Mouse (Mus musculus) intestine, embryonic 14.5 days (tissue): ENCODE measurements around the gene Pdlim5. TPM values are rescaled to one million over a fixed set of nuclear protein-coding genes. Genes with fewer than 3 reads are reported as not detected.

Experiments
- ATAC-seq: fragments of 200-750 bp; cut with Nextera tagmentation; replicated peaks from 2 replicates; pipeline ENCODE4 v1.8.0; 2017; ENCODE audit warnings: low read depth, moderate number of reproducible peaks, moderate TSS enrichment, moderate library complexity; ENCODE audit not compliant: low FRiP score, low TSS enrichment
- DNase-seq: peaks from one replicate; pipeline ENCODE4 v3.0.0-alpha.2; 2018; ENCODE audit warnings: low spot score
- H3K27ac ChIP-seq: fragments of 300-500 bp; sonication (generic); 2 replicates; pipeline ENCODE4 v1.5.1; 2014; ENCODE audit warnings: low read depth, mild to moderate bottlenecking, control low read depth
- H3K27me3 ChIP-seq: fragments of 300-500 bp; sonication (generic); replicated peaks from 2 replicates; pipeline ENCODE4 v1.6.1; 2014; ENCODE audit warnings: low read length, control low read depth; ENCODE audit not compliant: control insufficient read depth, insufficient read depth
- H3K36me3 ChIP-seq: fragments of 300-500 bp; sonication (generic); 2 replicates; pipeline ENCODE4 v1.6.1; 2014; ENCODE audit warnings: low read length, control low read depth; ENCODE audit not compliant: control insufficient read depth, insufficient read depth
- H3K4me1 ChIP-seq: fragments of 300-500 bp; sonication (generic); replicated peaks from 2 replicates; pipeline ENCODE4 v1.6.1; 2014; ENCODE audit warnings: low read length, control low read depth, mixed read lengths; ENCODE audit not compliant: control insufficient read depth, insufficient read depth
- H3K4me2 ChIP-seq: fragments of 300-500 bp; sonication (generic); 2 replicates; pipeline ENCODE4 v1.6.1; 2014; ENCODE audit warnings: low read length
- H3K4me3 ChIP-seq: fragments of 300-500 bp; sonication (generic); 2 replicates; pipeline ENCODE4 v1.5.1; 2014; ENCODE audit warnings: low read depth, low read length, control low read depth, mixed read lengths
- H3K9ac ChIP-seq: fragments of 300-500 bp; sonication (generic); 2 replicates; pipeline ENCODE4 v1.6.1; 2014; ENCODE audit warnings: mild to moderate bottlenecking, low read length
- H3K9me3 ChIP-seq: fragments of 300-500 bp; sonication (generic); 2 replicates; pipeline ENCODE4 v1.6.1; 2016; ENCODE audit warnings: low read length, control low read depth; ENCODE audit not compliant: control insufficient read depth
- WGBS: fragments of 180-500 bp; shearing (Covaris S2); extraction: QIAGEN DNeasy Blood & Tissue Kit; methylation state at CpG from one replicate; pipeline ENCODE4 v1.1.7; 2014; 5-methylcytosine and 5-hydroxymethylcytosine counted together
- polyA plus RNA-seq: library from polyadenylated mRNA; unstranded; fragments of >200 nt; fragmentation: Nextera tagmentation; extraction: Ambion mirVana; gene quantifications from 2 replicates; pipeline ENCODE4 v1.2.1, GENCODE M21; 2014

Pdlim5 gene
- polyA plus RNA-seq, 1 experiment from 2014 or later = 33.2 TPM

DNA sequence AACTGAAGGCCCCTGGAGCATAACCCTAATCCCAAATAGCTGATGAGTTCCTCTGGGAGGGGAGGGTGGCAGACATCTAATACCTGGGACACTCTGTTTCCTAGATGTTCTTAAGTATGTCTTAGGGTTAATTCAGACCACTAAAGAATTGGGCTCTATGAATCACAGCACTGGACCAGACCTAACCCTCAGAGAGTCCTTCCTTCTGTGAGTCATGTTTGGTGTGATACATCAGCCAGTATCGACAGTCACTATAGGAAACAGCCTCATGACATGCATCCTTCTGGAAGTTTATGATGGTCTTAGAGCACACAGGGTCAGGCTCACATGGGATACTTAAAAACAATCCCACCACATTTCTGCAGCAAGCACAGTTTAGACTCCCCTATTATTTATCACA is 143.4 kb downstream of the Pdlim5 start:
- WGBS = 90% methylated on average over 1 of the region's 1 CpGs
- no peak for ATAC-seq

DNA sequence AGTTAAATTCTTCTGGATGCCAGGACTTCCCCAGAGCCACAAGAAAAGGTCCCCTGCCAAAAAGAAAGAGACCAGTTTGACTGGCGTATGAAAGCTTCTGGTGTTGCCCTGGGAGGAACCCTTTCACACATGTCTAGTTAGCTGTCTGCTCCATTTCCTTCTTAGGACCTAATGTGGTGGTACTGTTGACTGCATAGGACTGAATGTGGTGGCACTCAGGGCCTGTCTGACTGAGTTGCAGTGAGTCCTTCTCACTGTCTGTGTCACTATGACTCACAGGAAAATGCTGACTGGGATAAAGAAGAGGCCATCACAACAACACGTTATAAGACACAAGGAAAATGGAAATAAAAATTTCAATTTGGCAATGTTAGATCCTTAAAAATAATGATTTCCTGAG is 146.0 kb downstream of the Pdlim5 start:
- 89% methylated on average over 2 of the region's 2 CpGs for WGBS
- no peaks in the 10 kb centered on the region for H3K27me3 ChIP-seq
- H3K9ac ChIP-seq = no peak overlapping the region
- H3K4me1 ChIP-seq = no peaks in the 10 kb centered on the region
- ATAC-seq (no peak), DNase-seq (no peak)
- no peak overlapping the region for H3K4me2 ChIP-seq
- H3K4me3 ChIP-seq = no peak overlapping the region
- H3K36me3 ChIP-seq = 0 out of 2 replicates have a peak, but pooled peaks cover 3% of the 10 kb centered on the region
- H3K27ac ChIP-seq = no peak overlapping the region
- no peaks in the 10 kb centered on the region for H3K9me3 ChIP-seq

More for the DNA sequence above, 143.4 kb downstream of the Pdlim5 start:
- H3K27me3 ChIP-seq = no peaks in the 10 kb centered on the region
- no peak overlapping the region for H3K9ac ChIP-seq
- DNase-seq = no peak
- no peak overlapping the region for H3K4me3 ChIP-seq
- H3K4me2 ChIP-seq = no peak overlapping the region
- no peaks in the 10 kb centered on the region for H3K4me1 ChIP-seq
- H3K27ac ChIP-seq = no peak overlapping the region
- H3K9me3 ChIP-seq = no peaks in the 10 kb centered on the region
- H3K36me3 ChIP-seq = no peaks in the 10 kb centered on the region

DNA sequence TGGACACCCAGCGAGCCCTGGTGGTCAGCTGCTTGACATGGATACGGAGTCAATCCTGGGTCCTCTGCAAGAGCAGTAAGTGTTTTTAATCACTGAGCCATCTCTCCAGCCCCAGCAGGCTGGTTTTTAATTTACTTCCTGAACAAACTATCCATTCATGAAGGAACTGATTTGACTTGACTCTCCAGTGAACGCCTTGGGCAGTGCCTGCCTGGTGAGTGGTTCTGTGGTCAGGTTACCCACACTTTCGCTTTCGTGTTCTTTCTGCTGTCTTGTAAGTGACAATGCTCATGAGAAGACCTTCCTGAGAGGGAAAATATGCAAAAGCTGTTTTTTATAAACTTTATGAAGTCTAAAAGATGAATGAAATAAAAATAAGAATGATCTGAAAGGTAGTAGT is 152.2 kb downstream of the Pdlim5 start:
- Histone ChIP-seq H3K4me2 (no peak overlapping the region), H3K27ac (no peak overlapping the region), H3K4me3 (no peak overlapping the region), H3K27me3 (no peaks in the 10 kb centered on the region), H3K36me3 (0 out of 2 replicates have a peak, but pooled peaks cover 6% of the 10 kb centered on the region), H3K9me3 (no peaks in the 10 kb centered on the region), H3K4me1 (no peaks in the 10 kb centered on the region), H3K9ac (no peak overlapping the region)
- ATAC-seq (no peak), DNase-seq (no peak)
- WGBS = 86% methylated on average over 5 of the region's 5 CpGs

DNA sequence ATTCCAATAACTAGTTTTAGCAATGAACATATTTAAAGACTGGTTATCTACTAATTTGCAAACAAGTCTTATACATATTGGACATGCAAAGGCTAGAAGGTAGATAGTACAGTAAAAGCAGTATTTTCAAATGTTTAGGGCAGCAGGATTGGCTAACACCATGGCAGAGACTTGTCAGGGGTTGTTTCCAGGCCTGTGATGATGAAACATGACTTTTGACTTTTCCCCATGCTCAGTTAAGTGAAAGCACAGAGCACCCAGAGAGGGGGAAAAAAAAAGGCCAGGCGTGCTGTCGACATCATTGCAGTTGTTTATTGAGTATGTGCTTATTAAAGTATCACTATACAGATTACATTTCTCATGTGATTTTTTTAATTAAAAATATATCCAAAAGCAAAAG is 156.2 kb downstream of the Pdlim5 start:
- H3K27me3 ChIP-seq = no peaks in the 10 kb centered on the region
- DNase-seq (no peak), ATAC-seq (no peak)
- H3K4me2 ChIP-seq = no peak overlapping the region
- H3K4me1 ChIP-seq = no peaks in the 10 kb centered on the region
- no peaks in the 10 kb centered on the region for H3K9me3 ChIP-seq
- H3K36me3 ChIP-seq = 0 out of 2 replicates have a peak, but pooled peaks cover 3% of the 10 kb centered on the region
- no peak overlapping the region for H3K9ac ChIP-seq
- no peak overlapping the region for H3K27ac ChIP-seq
- WGBS = 90% methylated on average over 2 of the region's 2 CpGs
- H3K4me3 ChIP-seq = no peak overlapping the region

DNA sequence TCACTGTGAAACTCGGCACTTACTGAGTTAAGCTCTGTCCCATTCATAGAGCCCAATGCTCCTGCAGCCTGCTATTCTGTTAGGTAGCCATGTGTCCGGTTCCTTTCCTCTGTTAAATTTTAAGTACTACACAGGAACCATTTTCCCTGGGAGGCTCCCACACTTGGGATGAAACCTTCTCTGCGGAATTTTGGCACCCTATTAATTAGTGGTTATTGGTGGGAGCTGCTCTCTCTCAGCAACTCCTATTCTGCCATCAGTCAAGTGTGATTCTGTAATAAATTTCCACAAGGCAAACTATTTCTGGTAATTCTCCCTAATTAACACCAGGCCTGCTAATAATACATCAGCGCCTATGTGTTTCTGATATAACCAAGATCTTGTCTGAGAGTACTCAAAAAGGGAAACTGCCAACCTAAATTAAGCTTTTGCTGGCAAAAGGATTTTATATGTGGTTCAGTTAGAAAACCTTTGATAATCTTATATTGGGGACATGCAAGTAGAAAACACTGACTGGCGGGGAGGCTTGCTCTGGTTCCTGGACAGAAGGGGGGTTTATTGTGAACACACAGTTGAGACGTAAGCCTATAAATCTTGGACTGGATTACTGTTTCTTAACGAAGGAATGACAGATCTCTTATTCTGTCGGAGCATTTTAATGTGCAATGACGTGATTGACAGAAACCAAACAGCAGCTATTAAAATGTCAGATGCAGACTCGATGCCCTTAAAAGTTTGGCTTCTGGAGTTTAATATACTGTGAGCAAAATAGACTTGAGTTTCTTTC is 157.0 kb downstream of the Pdlim5 start:
- Histone ChIP-seq H3K4me2 (no peak overlapping the region), H3K9me3 (no peaks in the 10 kb centered on the region), H3K27me3 (no peaks in the 10 kb centered on the region), H3K4me1 (no peaks in the 10 kb centered on the region), H3K9ac (no peak overlapping the region), H3K4me3 (no peak overlapping the region), H3K36me3 (no peaks in the 10 kb centered on the region), H3K27ac (no peak overlapping the region)
- no peak for ATAC-seq
- WGBS = 81% methylated on average over 10 of the region's 10 CpGs
- no peak for DNase-seq

DNA sequence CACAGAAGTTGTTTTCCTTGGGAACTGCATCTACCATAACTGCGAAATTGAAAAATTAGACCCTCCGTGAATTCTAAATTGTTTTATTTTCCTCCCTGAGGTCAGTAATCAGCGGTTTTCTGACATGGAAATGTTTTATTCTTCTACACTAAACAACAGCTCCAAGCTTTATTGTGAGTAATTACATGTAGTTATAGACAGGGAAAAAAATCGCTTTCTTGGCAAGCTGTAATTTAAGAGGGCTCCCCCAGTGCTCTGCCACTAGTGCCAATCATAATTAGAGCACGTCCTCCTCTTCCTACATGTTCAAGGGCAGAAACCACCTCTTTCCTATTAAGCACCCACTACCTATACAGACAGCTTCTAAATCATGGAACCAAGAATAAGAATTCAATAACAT is 157.9 kb downstream of the Pdlim5 start:
- no peaks in the 10 kb centered on the region for H3K27me3 ChIP-seq
- no peaks in the 10 kb centered on the region for H3K4me1 ChIP-seq
- no peak overlapping the region for H3K4me2 ChIP-seq
- DNase-seq = no peak
- H3K9ac ChIP-seq = no peak overlapping the region
- 84% methylated on average over 5 of the region's 5 CpGs for WGBS
- H3K27ac ChIP-seq = no peak overlapping the region
- H3K4me3 ChIP-seq = no peak overlapping the region
- no peaks in the 10 kb centered on the region for H3K36me3 ChIP-seq
- ATAC-seq = no peak
- H3K9me3 ChIP-seq = no peaks in the 10 kb centered on the region

DNA sequence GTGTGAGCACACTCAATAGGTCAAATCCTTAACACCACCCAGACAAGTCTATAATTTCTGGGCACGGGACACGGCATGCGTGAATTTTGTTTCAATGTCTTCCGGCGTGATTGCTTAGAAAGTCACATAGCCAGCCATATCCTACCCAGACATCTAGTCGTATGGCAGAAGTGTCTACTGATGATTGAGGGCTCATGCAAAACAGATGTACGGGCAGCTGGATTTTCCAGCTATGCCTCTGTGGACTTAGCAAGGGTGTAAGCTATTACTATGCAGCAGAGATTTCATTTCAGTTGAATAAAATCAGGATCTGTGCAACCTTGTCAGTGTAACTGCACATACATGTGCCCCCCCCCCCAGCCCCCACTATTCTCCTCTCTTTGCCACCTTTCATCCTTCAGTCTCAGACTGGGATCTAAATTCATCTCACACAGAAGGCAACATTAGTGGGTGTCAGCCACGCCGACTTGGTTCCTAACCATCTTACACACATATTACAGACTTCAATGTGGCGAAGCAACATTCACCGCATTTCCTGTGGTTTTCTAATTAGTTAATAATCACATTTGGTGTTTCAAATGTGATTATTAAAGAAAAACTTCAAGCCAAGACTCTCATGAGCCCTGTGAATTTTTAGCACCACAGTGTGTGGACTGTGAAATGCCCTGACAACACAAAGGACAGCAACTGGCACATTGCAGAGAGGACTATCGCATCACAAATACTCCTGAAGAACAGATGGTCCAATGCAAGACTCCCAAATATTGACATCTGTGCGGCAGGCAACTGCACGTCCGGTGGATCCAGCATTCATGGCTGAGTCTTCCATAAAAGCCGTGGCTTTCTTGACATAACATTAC is 161.7 kb downstream of the Pdlim5 start:
- H3K4me3 ChIP-seq = no peak overlapping the region
- no peak for DNase-seq
- no peak overlapping the region for H3K4me2 ChIP-seq
- H3K27me3 ChIP-seq = no peaks in the 10 kb centered on the region
- WGBS = 84% methylated on average over 16 of the region's 16 CpGs
- no peak overlapping the region for H3K9ac ChIP-seq
- no peaks in the 10 kb centered on the region for H3K9me3 ChIP-seq
- no peaks in the 10 kb centered on the region for H3K36me3 ChIP-seq
- no peaks in the 10 kb centered on the region for H3K4me1 ChIP-seq
- H3K27ac ChIP-seq = no peak overlapping the region
- ATAC-seq = no peak

DNA sequence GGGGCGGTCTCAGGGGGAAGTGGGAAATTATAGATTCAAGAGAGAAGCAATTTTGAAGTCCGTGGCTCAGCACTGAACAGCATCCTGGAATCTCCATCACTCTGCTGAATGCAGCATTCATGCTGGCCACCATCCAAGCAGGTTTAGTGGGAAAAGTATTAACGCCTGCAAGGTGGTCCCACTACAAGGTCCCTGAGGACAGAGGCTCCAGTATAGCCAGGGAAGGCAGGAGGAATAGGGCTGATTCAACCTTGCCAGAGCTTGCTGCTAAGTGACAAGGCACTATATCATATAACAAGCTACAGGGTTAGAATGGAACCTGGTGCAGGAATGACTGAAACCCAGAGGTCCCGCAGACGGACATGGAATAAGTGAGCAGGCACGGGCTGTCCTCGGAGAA is 166.8 kb downstream of the Pdlim5 start:
- peak; percentile 42 for DNase-seq
- H3K27me3 ChIP-seq = no peaks in the 10 kb centered on the region
- H3K27ac ChIP-seq = no peak overlapping the region
- no peak overlapping the region for H3K4me2 ChIP-seq
- no peak overlapping the region for H3K9ac ChIP-seq
- ATAC-seq = no peak
- H3K4me1 ChIP-seq = no peaks in the 10 kb centered on the region
- 90% methylated on average over 7 of the region's 7 CpGs for WGBS
- H3K4me3 ChIP-seq = no peak overlapping the region
- H3K9me3 ChIP-seq = no peaks in the 10 kb centered on the region
- no peaks in the 10 kb centered on the region for H3K36me3 ChIP-seq
